Mouse (Mus musculus) spleen, adult 12 weeks (tissue): ENCODE measurements around the gene Vmn1r49.
"Not testable (repeated sequence)": the region's sequence is repeated elsewhere in the genome, so short reads cannot be mapped to it uniquely, and the experiment has no call there.

Experiments used
- DNase-seq: peaks from one replicate; pipeline ENCODE4 v3.0.0; 2022; ENCODE audit warnings: low spot score

Gene Vmn1r49

GRCm38 (mm10) chr6:90078406-90078805, at the start of gene Vmn1r49:
TSS of gene Vmn1r49 (minus strand) at chr6:90078506.
- no peak for DNase-seq

DNA sequence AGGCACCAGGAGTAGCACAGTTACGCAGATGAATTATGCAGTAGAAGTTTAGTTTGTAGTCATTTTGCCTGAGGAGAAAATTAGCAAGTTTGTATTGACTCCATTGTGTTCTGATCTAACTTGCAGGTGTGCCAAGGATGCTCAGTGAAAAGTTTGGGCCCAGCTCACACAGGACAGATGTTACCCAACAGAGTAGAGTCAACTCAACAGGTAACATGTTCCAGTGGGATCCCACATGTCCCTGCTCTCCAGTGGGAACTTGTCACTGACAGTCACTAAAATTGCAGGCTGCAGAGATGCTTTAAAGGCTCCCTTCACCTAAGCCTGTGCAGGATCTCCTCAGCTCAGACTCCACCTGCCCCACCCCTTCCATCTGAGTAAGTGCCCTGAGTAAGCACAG, 44.0 kb upstream of the Vmn1r49 start, which contains the start of gene Vmn1r51:
Gene Vmn1r51, plus strand, starts transcription at position 301 of the 400 bp plus-strand sequence.
- not testable (repeated sequence) for DNase-seq

- no peak for DNase-seq
Observed at GRCm38 (mm10) chr6:90101130-90101529, 22.8 kb upstream of the Vmn1r49 start, which contains the start of gene Vmn1r50. TSS of gene Vmn1r50 (plus strand) at chr6:90101430.

DNA sequence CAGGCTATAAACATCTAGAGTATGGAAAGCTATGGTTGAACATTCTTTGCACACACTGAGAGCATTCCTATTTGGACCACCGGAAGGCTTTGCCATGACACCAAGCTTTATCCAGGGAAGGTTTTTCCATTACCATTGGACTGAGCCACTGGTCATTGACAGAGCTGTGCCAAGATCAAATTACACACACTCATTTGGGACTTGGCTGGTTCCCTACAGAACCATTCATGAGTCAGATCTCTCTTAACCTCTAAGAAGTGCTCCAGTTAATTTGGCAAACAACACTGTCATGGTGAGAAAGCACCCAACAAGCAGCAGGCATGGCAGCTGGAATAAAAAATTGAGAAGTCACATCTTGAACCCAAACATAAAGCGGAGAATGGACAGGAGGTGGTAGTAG, 22.3 kb upstream of the Vmn1r49 start:
- no peak for DNase-seq

DNA sequence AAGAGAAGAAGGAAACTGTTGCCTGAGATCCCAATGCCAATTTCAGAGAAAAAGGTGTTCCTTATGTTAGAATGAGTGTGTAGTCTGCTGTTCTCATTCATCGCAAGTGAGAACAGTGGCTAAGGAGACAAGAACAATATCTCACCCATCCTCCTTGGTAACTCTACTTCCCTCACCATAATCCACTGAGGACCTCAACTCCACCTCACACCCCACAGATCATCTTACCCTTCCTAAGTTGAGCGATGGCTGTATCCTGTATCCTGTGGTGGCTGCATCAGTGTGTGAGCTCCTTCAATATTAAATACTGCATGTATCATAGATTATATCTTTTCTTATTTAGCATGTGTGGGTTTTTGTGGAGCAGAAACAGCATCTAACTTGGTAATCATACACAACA, 41.6 kb downstream of the Vmn1r49 start, which contains the start of gene Vmn1r48:
Gene Vmn1r48, minus strand, starts transcription at position 101 of the 400 bp plus-strand sequence.
- DNase-seq, result not testable (repeated sequence)
